Mouse (Mus musculus) limb, embryonic 13.5 days (tissue): ENCODE data around the gene Car15. TPM values are rescaled to one million over a fixed set of nuclear protein-coding genes. Genes with fewer than 3 reads are reported as not detected.

Source experiments
- ATAC-seq: fragments of 200-750 bp; cut with Nextera tagmentation; 2 replicates; pipeline ENCODE4 v1.8.0; 2017; ENCODE audit warnings: low read depth, moderate number of reproducible peaks, moderate TSS enrichment; ENCODE audit not compliant: low FRiP score
- H3K27ac ChIP-seq: fragments of 300-500 bp; sonication (generic); 2 replicates; pipeline ENCODE4 v1.5.1; 2015; ENCODE audit warnings: inconsistent platforms, mild to moderate bottlenecking, moderate library complexity
- H3K27me3 ChIP-seq: fragments of 300-500 bp; sonication (generic); 2 replicates; pipeline ENCODE4 v1.6.1; 2015; ENCODE audit warnings: mild to moderate bottlenecking, inconsistent platforms
- H3K36me3 ChIP-seq: fragments of 300-500 bp; sonication (generic); 2 replicates; pipeline ENCODE4 v1.6.1; 2015; ENCODE audit warnings: inconsistent platforms, mild to moderate bottlenecking, moderate library complexity
- H3K4me1 ChIP-seq: fragments of 300-500 bp; sonication (generic); 2 replicates; pipeline ENCODE4 v1.6.1; 2015; ENCODE audit warnings: inconsistent platforms
- H3K4me2 ChIP-seq: fragments of 300-500 bp; sonication (generic); replicated peaks from 2 replicates; pipeline ENCODE4 v1.6.1; 2015; ENCODE audit warnings: inconsistent platforms, mild to moderate bottlenecking, moderate library complexity
- H3K4me3 ChIP-seq: fragments of 300-500 bp; sonication (generic); 2 replicates; pipeline ENCODE4 v1.5.1; 2015; ENCODE audit warnings: moderate library complexity, mild to moderate bottlenecking, inconsistent platforms
- H3K9ac ChIP-seq: fragments of 300-500 bp; sonication (generic); 2 replicates; pipeline ENCODE4 v1.6.1; 2015; ENCODE audit warnings: mild to moderate bottlenecking, inconsistent platforms
- H3K9me3 ChIP-seq: fragments of 300-500 bp; sonication (generic); 2 replicates; pipeline ENCODE4 v1.6.1; 2016; ENCODE audit warnings: inconsistent platforms
- WGBS: fragments of 180-500 bp; shearing (Covaris S2); methylation state at CpG from one replicate; pipeline ENCODE4 v1.1.7; 2015; 5-methylcytosine and 5-hydroxymethylcytosine counted together
- polyA plus RNA-seq: library from polyadenylated mRNA; unstranded; fragments of >200 nt; fragmentation: Nextera tagmentation; extraction: Ambion mirVana; gene quantifications from 2 replicates; pipeline ENCODE4 v1.2.1, GENCODE M21; 2015

Car15 gene
- polyA plus RNA-seq, 1 experiment from 2014 or later = 3.0 TPM

- peaks cover 79% of the 10 kb centered on the region for H3K27me3 ChIP-seq
- H3K36me3 ChIP-seq = 0 out of 2 replicates have a peak, but pooled peaks cover 2% of the 10 kb centered on the region
- H3K27ac ChIP-seq = no peak within 1 kb of the TSS; the same call in 1 of the 2 replicates
- peak within 1 kb of the TSS; percentile 66 for H3K4me3 ChIP-seq
- H3K4me2 ChIP-seq = peak within 1 kb of the TSS; percentile 99
- no peak for ATAC-seq
- no peaks in the 10 kb centered on the region for H3K9me3 ChIP-seq
- peaks cover 22% of the 10 kb centered on the region for H3K4me1 ChIP-seq
- peak within 1 kb of the TSS; percentile 78 for H3K9ac ChIP-seq
- 29% methylated on average over 7 of the region's 7 CpGs for WGBS
Measured at GRCm38 (mm10) chr16:17832821-17833220, 5.3 kb downstream of the Car15 start, which contains the start of gene B830017H08Rik. TSS of gene B830017H08Rik (plus strand) at chr16:17833121.

GRCm38 (mm10) chr16:17831781-17832180 is 6.4 kb downstream of the Car15 start:
- ATAC-seq = no peak
- 15% methylated on average over 11 of the region's 11 CpGs for WGBS

GRCm38 (mm10) chr16:17830385-17831178 is 7.6 kb downstream of the Car15 start:
- Histone ChIP-seq H3K36me3 (no peaks in the 10 kb centered on the region), H3K4me2 (no peak overlapping the region), H3K9me3 (no peaks in the 10 kb centered on the region), H3K4me3 (no peak overlapping the region), H3K27ac (no peak overlapping the region), H3K27me3 (peaks cover 56% of the 10 kb centered on the region), H3K9ac (no peak overlapping the region), H3K4me1 (peaks cover 21% of the 10 kb centered on the region)
- ATAC-seq = no peak
- 59% methylated on average over 10 of the region's 10 CpGs for WGBS

More at GRCm38 (mm10) chr16:17831781-17832180, 6.4 kb downstream of the Car15 start:
- H3K9me3 ChIP-seq = no peaks in the 10 kb centered on the region
- H3K36me3 ChIP-seq = no peaks in the 10 kb centered on the region
- H3K27me3 ChIP-seq = peaks cover 68% of the 10 kb centered on the region
- H3K9ac ChIP-seq = no peak overlapping the region
- H3K27ac ChIP-seq = no peak overlapping the region
- peak overlapping the region; percentile 1; the same call in 1 of the 2 replicates for H3K4me3 ChIP-seq
- H3K4me1 ChIP-seq = peaks cover 22% of the 10 kb centered on the region
- no peak overlapping the region for H3K4me2 ChIP-seq

- WGBS = 33% methylated on average over 3 of the region's 3 CpGs
- Histone ChIP-seq H3K4me3 (no peak overlapping the region), H3K27ac (no peak overlapping the region), H3K9ac (no peak overlapping the region), H3K9me3 (no peaks in the 10 kb centered on the region), H3K4me1 (peaks cover 14% of the 10 kb centered on the region), H3K4me2 (no peak overlapping the region), H3K27me3 (peaks cover 39% of the 10 kb centered on the region), H3K36me3 (no peaks in the 10 kb centered on the region)
- ATAC-seq = no peak
Measured at GRCm38 (mm10) chr16:17828867-17829266, 9.3 kb downstream of the Car15 start.

GRCm38 (mm10) chr16:17828229-17828628 is 9.9 kb downstream of the Car15 start:
- Histone ChIP-seq H3K27me3 (peaks cover 33% of the 10 kb centered on the region), H3K4me3 (no peak overlapping the region), H3K36me3 (no peaks in the 10 kb centered on the region), H3K9me3 (no peaks in the 10 kb centered on the region), H3K27ac (no peak overlapping the region), H3K4me1 (peaks cover 12% of the 10 kb centered on the region), H3K9ac (no peak overlapping the region), H3K4me2 (no peak overlapping the region)
- no peak for ATAC-seq
- WGBS = 88% methylated on average over 2 of the region's 2 CpGs

- Histone ChIP-seq H3K9me3 (no peaks in the 10 kb centered on the region), H3K4me1 (0 out of 2 replicates have a peak, but pooled peaks cover 6% of the 10 kb centered on the region), H3K27me3 (peaks cover 16% of the 10 kb centered on the region), H3K27ac (no peak overlapping the region), H3K36me3 (no peaks in the 10 kb centered on the region), H3K4me2 (no peak overlapping the region), H3K4me3 (no peak overlapping the region), H3K9ac (no peak overlapping the region)
- no peak for ATAC-seq
- 72% methylated on average over 2 of the region's 2 CpGs for WGBS
Measured at GRCm38 (mm10) chr16:17826500-17826899, 11.7 kb downstream of the Car15 start.

GRCm38 (mm10) chr16:17816528-17816927 is 21.6 kb downstream of the Car15 start:
- Histone ChIP-seq H3K4me3 (no peak overlapping the region), H3K9ac (peak overlapping the region; percentile 77), H3K4me2 (peak overlapping the region; percentile 82; the same call in 1 of the 2 replicates), H3K9me3 (no peaks in the 10 kb centered on the region), H3K27me3 (peaks cover 3% of the 10 kb centered on the region; the same call in 1 of the 2 replicates), H3K36me3 (no peaks in the 10 kb centered on the region), H3K4me1 (peaks cover 28% of the 10 kb centered on the region), H3K27ac (no peak overlapping the region)
- 78% methylated on average over 8 of the region's 8 CpGs for whole genome bisulfite sequencing
- ATAC-seq = no peak

- H3K4me1 ChIP-seq = peaks cover 35% of the 10 kb centered on the region
- peak overlapping the region; percentile 58 for H3K4me3 ChIP-seq
- no peaks in the 10 kb centered on the region for H3K36me3 ChIP-seq
- peak overlapping the region; percentile 82 for H3K4me2 ChIP-seq
- H3K9me3 ChIP-seq = no peaks in the 10 kb centered on the region
- 2% methylated on average over 54 of the region's 63 CpGs for WGBS
- H3K27me3 ChIP-seq = peaks cover 3% of the 10 kb centered on the region; the same call in 1 of the 2 replicates
- peak overlapping the region; percentile 77 for H3K9ac ChIP-seq
- peak; percentile 79 for ATAC-seq
- peak overlapping the region; percentile 34; the same call in 1 of the 2 replicates for H3K27ac ChIP-seq
Measured at GRCm38 (mm10) chr16:17815411-17816402, 22.5 kb downstream of the Car15 start.

- no peak for ATAC-seq
- Histone ChIP-seq H3K9me3 (no peaks in the 10 kb centered on the region), H3K9ac (no peak overlapping the region), H3K36me3 (peaks cover 7% of the 10 kb centered on the region), H3K4me2 (no peak overlapping the region), H3K4me3 (no peak overlapping the region), H3K27ac (no peak overlapping the region; the same call in 1 of the 2 replicates), H3K4me1 (peaks cover 59% of the 10 kb centered on the region), H3K27me3 (0 out of 2 replicates have a peak, but pooled peaks cover 3% of the 10 kb centered on the region)
- 49% methylated on average over 4 of the region's 4 CpGs for WGBS
Measured at GRCm38 (mm10) chr16:17813173-17813572, 25.0 kb downstream of the Car15 start.

GRCm38 (mm10) chr16:17812120-17812519 is 26.0 kb downstream of the Car15 start:
- peaks cover 18% of the 10 kb centered on the region for H3K36me3 ChIP-seq
- no peak overlapping the region for H3K9ac ChIP-seq
- peaks cover 70% of the 10 kb centered on the region for H3K4me1 ChIP-seq
- 3% methylated on average over 5 of the region's 5 CpGs for WGBS
- no peaks in the 10 kb centered on the region for H3K9me3 ChIP-seq
- H3K27me3 ChIP-seq = 0 out of 2 replicates have a peak, but pooled peaks cover under 1% of the 10 kb centered on the region
- no peak overlapping the region for H3K4me2 ChIP-seq
- no peak overlapping the region for H3K4me3 ChIP-seq
- no peak for ATAC-seq
- H3K27ac ChIP-seq = no peak overlapping the region

GRCm38 (mm10) chr16:17809711-17810110 is 28.5 kb downstream of the Car15 start:
- 1% methylated on average over 7 of the region's 7 CpGs for WGBS
- peaks cover 81% of the 10 kb centered on the region for H3K4me1 ChIP-seq
- no peak overlapping the region for H3K4me3 ChIP-seq
- peaks cover 37% of the 10 kb centered on the region for H3K36me3 ChIP-seq
- peak overlapping the region; percentile 31 for H3K9ac ChIP-seq
- H3K9me3 ChIP-seq = no peaks in the 10 kb centered on the region
- peak overlapping the region; percentile 33 for H3K4me2 ChIP-seq
- ATAC-seq = peak; percentile 90
- peaks cover 12% of the 10 kb centered on the region for H3K27me3 ChIP-seq
- H3K27ac ChIP-seq = peak overlapping the region; percentile 98
